Mouse (Mus musculus): ENCODE data around the gene Ube2v1. TPM values are rescaled to one million over a fixed set of nuclear protein-coding genes. Genes with fewer than 3 reads are reported as not detected.

Gene Ube2v1
- total and polyA plus RNA-seq, 2 experiments from 2014 or later: 94.6 to 152 TPM

- WGBS: 46% methylated on average over 11 of the region's 11 CpGs
These were observed 26.8 kb upstream of the Ube2v1 start for GRCm38 (mm10) chr2:167658712-167659111.

GRCm38 (mm10) chr2:167657973-167658372 is 26.1 kb upstream of the Ube2v1 start:
- ATAC-seq (ENCODE audit: insufficient read depth, low read depth) (no peak), DNase-seq (ENCODE audit: low spot score) (no peak)
- H3K4me3 ChIP-seq (ENCODE audit: low read depth, low read length): no peak overlapping the region
- H3K4me1 ChIP-seq (ENCODE audit: control insufficient read depth, insufficient read depth): peaks cover 26% of the 10 kb centered on the region
- H3K27ac ChIP-seq (ENCODE audit: low read depth): no peak overlapping the region
- TF ChIP-seq CTCF (IDR thresholded peaks at IDR 0.05; ENCODE audit: low read depth) (no peak), EP300 (IDR thresholded peaks at IDR 0.05; ENCODE audit: low read depth) (no peak)
- peaks cover 20% of the 10 kb centered on the region for H3K36me3 ChIP-seq (replicated peaks; ENCODE audit: control insufficient read depth, insufficient read depth, low read length)
- no peak overlapping the region for H3K4me2 ChIP-seq (ENCODE audit: low read depth, low read length)
- 88% methylated on average over 4 of the region's 4 CpGs for WGBS
- H3K9ac ChIP-seq (replicated peaks; ENCODE audit: low read depth, low read length): no peak overlapping the region; the same call in 1 of the 2 replicates
- H3K27me3 ChIP-seq (ENCODE audit: control insufficient read depth, insufficient read depth, low read length): no peaks in the 10 kb centered on the region
- H3K9me3 ChIP-seq (replicated peaks; ENCODE audit: control insufficient read depth, low read length): no peaks in the 10 kb centered on the region

More at GRCm38 (mm10) chr2:167658712-167659111, 26.8 kb upstream of the Ube2v1 start:
- ATAC-seq (ENCODE audit: insufficient read depth, low read depth) (no peak), DNase-seq (ENCODE audit: low spot score) (no peak)
- Histone ChIP-seq H3K9me3 (replicated peaks; ENCODE audit: control insufficient read depth, low read length) (no peaks in the 10 kb centered on the region), H3K36me3 (replicated peaks; ENCODE audit: control insufficient read depth, insufficient read depth, low read length) (peaks cover 13% of the 10 kb centered on the region), H3K27ac (ENCODE audit: low read depth) (no peak overlapping the region), H3K4me2 (ENCODE audit: low read depth, low read length) (no peak overlapping the region), H3K4me1 (ENCODE audit: control insufficient read depth, insufficient read depth) (peaks cover 26% of the 10 kb centered on the region), H3K9ac (replicated peaks; ENCODE audit: low read depth, low read length) (no peak overlapping the region; the same call in 1 of the 2 replicates), H3K27me3 (ENCODE audit: control insufficient read depth, insufficient read depth, low read length) (no peaks in the 10 kb centered on the region), H3K4me3 (ENCODE audit: low read depth, low read length) (no peak overlapping the region)
- TF ChIP-seq EP300 (IDR thresholded peaks at IDR 0.05; ENCODE audit: low read depth) (no peak), CTCF (IDR thresholded peaks at IDR 0.05; ENCODE audit: low read depth) (no peak)

- DNase-seq (ENCODE audit: low spot score) (no peak), ATAC-seq (ENCODE audit: insufficient read depth, low read depth) (no peak)
- Histone ChIP-seq H3K9me3 (replicated peaks; ENCODE audit: control insufficient read depth, low read length) (no peaks in the 10 kb centered on the region), H3K4me2 (ENCODE audit: low read depth, low read length) (peak overlapping the region; percentile 41; the same call in 1 of the 2 replicates), H3K27ac (ENCODE audit: low read depth) (peak overlapping the region; percentile 55; the same call in 1 of the 2 replicates), H3K27me3 (ENCODE audit: control insufficient read depth, insufficient read depth, low read length) (no peaks in the 10 kb centered on the region), H3K36me3 (replicated peaks; ENCODE audit: control insufficient read depth, insufficient read depth, low read length) (peaks cover 26% of the 10 kb centered on the region), H3K4me3 (ENCODE audit: low read depth, low read length) (peak overlapping the region; percentile 14; the same call in 1 of the 2 replicates), H3K4me1 (ENCODE audit: control insufficient read depth, insufficient read depth) (peaks cover 24% of the 10 kb centered on the region), H3K9ac (replicated peaks; ENCODE audit: low read depth, low read length) (no peak overlapping the region)
- 76% methylated on average over 16 of the region's 16 CpGs for WGBS
- no peak for TF ChIP-seq EP300 (IDR thresholded peaks at IDR 0.05; ENCODE audit: low read depth)
- TF ChIP-seq CTCF (IDR thresholded peaks at IDR 0.05; ENCODE audit: low read depth): no peak
These were observed 25.0 kb upstream of the Ube2v1 start for GRCm38 (mm10) chr2:167656629-167657478.

GRCm38 (mm10) chr2:167654911-167655600 is 23.2 kb upstream of the Ube2v1 start:
- Histone ChIP-seq H3K4me1 (ENCODE audit: control insufficient read depth, insufficient read depth) (peaks cover 14% of the 10 kb centered on the region), H3K27me3 (ENCODE audit: control insufficient read depth, insufficient read depth, low read length) (no peaks in the 10 kb centered on the region), H3K4me2 (ENCODE audit: low read depth, low read length) (no peak overlapping the region), H3K9ac (replicated peaks; ENCODE audit: low read depth, low read length) (no peak overlapping the region), H3K36me3 (replicated peaks; ENCODE audit: control insufficient read depth, insufficient read depth, low read length) (peaks cover 26% of the 10 kb centered on the region), H3K4me3 (ENCODE audit: low read depth, low read length) (no peak overlapping the region), H3K27ac (ENCODE audit: low read depth) (no peak overlapping the region), H3K9me3 (replicated peaks; ENCODE audit: control insufficient read depth, low read length) (no peaks in the 10 kb centered on the region)
- WGBS: 86% methylated on average over 10 of the region's 10 CpGs
- DNase-seq (ENCODE audit: low spot score): no peak
- no peak for ATAC-seq (ENCODE audit: insufficient read depth, low read depth)
- TF ChIP-seq EP300 (IDR thresholded peaks at IDR 0.05; ENCODE audit: low read depth) (no peak), CTCF (IDR thresholded peaks at IDR 0.05; ENCODE audit: low read depth) (no peak)

- DNase-seq (ENCODE audit: low spot score): no peak
- H3K27ac ChIP-seq (ENCODE audit: low read depth): no peak overlapping the region
- WGBS: 70% methylated on average over 7 of the region's 7 CpGs
- no peak for TF ChIP-seq CTCF (IDR thresholded peaks at IDR 0.05; ENCODE audit: low read depth)
- no peak for TF ChIP-seq EP300 (IDR thresholded peaks at IDR 0.05; ENCODE audit: low read depth)
- H3K9me3 ChIP-seq (replicated peaks; ENCODE audit: control insufficient read depth, low read length): no peaks in the 10 kb centered on the region
- H3K4me1 ChIP-seq (ENCODE audit: control insufficient read depth, insufficient read depth): no peaks in the 10 kb centered on the region
- H3K36me3 ChIP-seq (replicated peaks; ENCODE audit: control insufficient read depth, insufficient read depth, low read length): peaks cover 26% of the 10 kb centered on the region
- H3K9ac ChIP-seq (replicated peaks; ENCODE audit: low read depth, low read length): no peak overlapping the region
- H3K4me2 ChIP-seq (ENCODE audit: low read depth, low read length): no peak overlapping the region
- no peak overlapping the region for H3K4me3 ChIP-seq (ENCODE audit: low read depth, low read length)
- no peaks in the 10 kb centered on the region for H3K27me3 ChIP-seq (ENCODE audit: control insufficient read depth, insufficient read depth, low read length)
- ATAC-seq (ENCODE audit: insufficient read depth, low read depth): no peak
These were observed 20.8 kb upstream of the Ube2v1 start for GRCm38 (mm10) chr2:167652694-167653093.
